Mouse (Mus musculus) thymus, adult 2 months (tissue): ENCODE results near the gene Dpm2.

ENCODE experiments used
- CTCF ChIP-seq: fragments of 200-500 bp; IDR thresholded peaks from 2 replicates; pipeline ENCODE4 v1.5.1; 2012; ENCODE audit warnings: mild to moderate bottlenecking, control low read depth, low read length, moderate library complexity, borderline replicate concordance; ENCODE audit not compliant: control insufficient read depth, poor library complexity, insufficient read depth; ENCODE audit errors: extremely low read depth
- POLR2A ChIP-seq: fragments of 200-500 bp; IDR thresholded peaks from 2 replicates; pipeline ENCODE4 v1.6.1; 2012; ENCODE audit warnings: mild to moderate bottlenecking, low read length, control low read depth, moderate library complexity; ENCODE audit not compliant: control insufficient read depth, poor library complexity, insufficient read depth; ENCODE audit errors: extremely low read depth

DNA sequence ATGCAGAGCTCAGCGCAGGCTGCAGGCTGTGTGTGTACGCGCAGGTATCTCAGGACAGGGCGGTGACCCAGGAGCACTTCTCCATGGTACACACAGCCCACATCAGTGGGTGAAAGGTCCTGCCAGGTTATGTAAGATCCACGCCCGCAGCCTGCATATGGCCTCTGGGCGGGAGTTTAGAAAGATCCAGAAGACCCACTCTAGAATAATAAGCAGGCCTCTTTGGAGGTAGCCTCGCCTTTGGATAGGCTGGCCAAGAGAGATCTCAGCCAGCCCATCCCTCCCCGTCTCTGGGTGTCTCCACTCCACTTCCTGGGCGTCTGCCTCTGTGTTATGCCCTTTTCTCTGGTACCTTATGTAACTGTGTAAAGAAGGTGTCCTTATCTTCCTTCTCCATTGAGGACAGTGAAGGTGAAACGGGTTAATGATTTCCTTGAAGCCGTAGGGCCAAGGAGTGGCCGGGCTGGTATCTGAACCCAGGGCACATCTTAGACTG lies 46.1 kb upstream of the Dpm2 start:
- TF ChIP-seq POLR2A = no peak
- no peak for TF ChIP-seq CTCF
